12 mouse cellular contexts compared by ENCODE assay signal in the genomic region with DNA sequence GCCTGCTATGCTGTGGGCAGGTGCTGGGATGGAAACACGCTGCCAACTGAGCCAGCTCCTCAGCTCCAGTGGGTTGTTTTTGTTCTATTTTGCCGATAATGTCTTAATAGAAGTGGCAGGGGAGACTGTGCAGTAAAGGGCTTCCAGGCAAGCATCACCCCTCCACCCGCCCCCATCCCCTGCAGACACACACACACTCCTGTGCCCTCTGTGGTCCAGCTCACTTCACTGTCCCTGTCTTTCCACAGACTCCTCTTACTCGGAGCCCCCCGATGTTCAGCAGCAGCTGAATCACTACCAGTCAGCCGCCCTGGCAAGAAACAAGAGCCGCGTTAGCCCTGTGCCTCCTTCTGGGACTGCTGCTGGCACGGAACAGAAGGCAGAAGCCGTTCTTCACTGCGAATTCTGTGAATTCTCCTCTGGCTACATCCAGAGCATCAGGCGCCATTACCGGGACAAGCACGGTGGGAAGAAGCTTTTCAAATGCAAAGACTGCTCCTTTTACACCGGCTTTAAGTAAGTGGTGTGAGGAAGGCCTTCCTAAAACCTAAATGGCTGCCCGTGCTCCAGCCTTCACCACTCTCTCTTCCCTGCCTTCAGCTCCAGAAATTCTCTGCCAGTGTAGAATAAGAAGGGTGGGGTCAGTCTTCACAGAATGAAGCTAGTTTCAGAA.
DNase-seq lines count a peak whose midpoint lies in the region; ATAC-seq lines count a peak whose summit lies in the region.
"Had no signal": no experiment of that assay in that cellular context is flagged by ENCODE, and none has a peak within 500 bp of the region (broad histone marks: within the 10 kb centered on the region; RNA-seq: fewer than 3 reads in every experiment).

No protein-coding gene starts in this region.

- H3K4me1 ChIP-seq in embryonic facial prominence, embryonic 12.5 days, result no peaks in the 10 kb centered on the region
- no peaks in the 10 kb centered on the region for H3K4me1 ChIP-seq in embryonic facial prominence, embryonic 10.5 days
- H3K4me1 ChIP-seq in hindbrain, embryonic 15.5 days (replicated peaks), result peaks cover 16% of the 10 kb centered on the region; the same call in 1 of the 2 replicates
- H3K4me1 ChIP-seq: liver, embryonic 15.5 days; megakaryocyte, embryonic 14.5 days had no signal

- 0 out of 2 replicates have a peak overlapping the region, but pooled peaks have one; percentile 11 for H3K27ac ChIP-seq in embryonic facial prominence, embryonic 12.5 days
- no peak overlapping the region for H3K27ac ChIP-seq in embryonic facial prominence, embryonic 10.5 days (replicated peaks)
- H3K27ac ChIP-seq in hindbrain, embryonic 15.5 days (replicated peaks), result peak overlapping the region; percentile 66
- H3K27ac ChIP-seq: liver, embryonic 15.5 days had no signal

- H3K36me3 ChIP-seq in embryonic facial prominence, embryonic 12.5 days, result peaks cover 68% of the 10 kb centered on the region
- H3K36me3 ChIP-seq in embryonic facial prominence, embryonic 10.5 days (replicated peaks), result peaks cover 100% of the 10 kb centered on the region
- peaks cover 31% of the 10 kb centered on the region for H3K36me3 ChIP-seq in hindbrain, embryonic 15.5 days
- H3K36me3 ChIP-seq: liver, embryonic 15.5 days had no signal

- WGBS in embryonic facial prominence, embryonic 12.5 days, result 79% methylated on average over 16 of the region's 16 CpGs
- 83% methylated on average over 16 of the region's 16 CpGs for WGBS in embryonic facial prominence, embryonic 10.5 days
- 45% methylated on average over 16 of the region's 16 CpGs for WGBS in hindbrain, embryonic 15.5 days

- ATAC-seq in embryonic facial prominence, embryonic 12.5 days (ENCODE audit: insufficient number of reproducible peaks, insufficient read depth, low FRiP score, low TSS enrichment), result no peak
- ATAC-seq in hindbrain, embryonic 15.5 days (ENCODE audit: low FRiP score, low read depth), result 0 out of 2 replicates have a peak, but pooled peaks have one; percentile 31

- H3K27me3 ChIP-seq in embryonic facial prominence, embryonic 12.5 days, result no peaks in the 10 kb centered on the region
- no peaks in the 10 kb centered on the region for H3K27me3 ChIP-seq in embryonic facial prominence, embryonic 10.5 days (replicated peaks; ENCODE audit: low read depth, poor library complexity, severe bottlenecking)
- no peaks in the 10 kb centered on the region for H3K27me3 ChIP-seq in hindbrain, embryonic 15.5 days
- H3K27me3 ChIP-seq: liver, embryonic 15.5 days; megakaryocyte, embryonic 14.5 days had no signal

- no peak overlapping the region for H3K4me3 ChIP-seq in embryonic facial prominence, embryonic 12.5 days
- H3K4me3 ChIP-seq in embryonic facial prominence, embryonic 10.5 days, result no peak overlapping the region
- no peak overlapping the region for H3K4me3 ChIP-seq in hindbrain, embryonic 15.5 days
- H3K4me3 ChIP-seq: liver, embryonic 15.5 days; megakaryocyte, embryonic 14.5 days had no signal

- no peak overlapping the region for H3K9ac ChIP-seq in embryonic facial prominence, embryonic 12.5 days
- H3K9ac ChIP-seq in hindbrain, embryonic 15.5 days, result no peak overlapping the region
- H3K9ac ChIP-seq: liver, embryonic 15.5 days had no signal

- no peaks in the 10 kb centered on the region for H3K9me3 ChIP-seq in embryonic facial prominence, embryonic 12.5 days
- no peaks in the 10 kb centered on the region for H3K9me3 ChIP-seq in embryonic facial prominence, embryonic 10.5 days
- no peaks in the 10 kb centered on the region for H3K9me3 ChIP-seq in hindbrain, embryonic 15.5 days
- H3K9me3 ChIP-seq: liver, embryonic 15.5 days had no signal

- H3K4me2 ChIP-seq in embryonic facial prominence, embryonic 12.5 days (replicated peaks), result no peak overlapping the region
- no peak overlapping the region for H3K4me2 ChIP-seq in hindbrain, embryonic 15.5 days
- H3K4me2 ChIP-seq: liver, embryonic 15.5 days had no signal

- no peak for DNase-seq in embryonic facial prominence, embryonic 10.5 days (ENCODE audit: low spot score)
- peak; percentile 51 for DNase-seq in right cerebral cortex, adult 18-20 months
- DNase-seq in right cerebral cortex, postnatal 14 days, result no peak
- DNase-seq in right cerebral cortex, postnatal 25 days, result peak; percentile 31
- no peak for DNase-seq in urinary bladder, postnatal 14 days (ENCODE audit: low spot score)
- no peak for DNase-seq in thymus, postnatal 10 days (ENCODE audit: low spot score in 2 of 2)
- DNase-seq: B cell, adult 2 months; thymus, postnatal 14 days had no signal

Comparison
In these comparisons a context has a peak if more than half of its experiments do, and no peak if none do; other contexts are left out.
1. DNase-seq: peak in right cerebral cortex, adult 18-20 months (single experiment) and right cerebral cortex, postnatal 25 days (single experiment); none in embryonic facial prominence, embryonic 10.5 days (single experiment), right cerebral cortex, postnatal 14 days (single experiment), urinary bladder, postnatal 14 days (single experiment) and thymus, postnatal 10 days (0 of 2).